Mouse (Mus musculus): Measurements from ENCODE around the gene Rps6kc1.

Gene Rps6kc1

GRCm38 (mm10) chr1:190834201-190834907 is 77.2 kb downstream of the Rps6kc1 start:
- no peak for DNase-seq (ENCODE audit: low spot score)

DNA sequence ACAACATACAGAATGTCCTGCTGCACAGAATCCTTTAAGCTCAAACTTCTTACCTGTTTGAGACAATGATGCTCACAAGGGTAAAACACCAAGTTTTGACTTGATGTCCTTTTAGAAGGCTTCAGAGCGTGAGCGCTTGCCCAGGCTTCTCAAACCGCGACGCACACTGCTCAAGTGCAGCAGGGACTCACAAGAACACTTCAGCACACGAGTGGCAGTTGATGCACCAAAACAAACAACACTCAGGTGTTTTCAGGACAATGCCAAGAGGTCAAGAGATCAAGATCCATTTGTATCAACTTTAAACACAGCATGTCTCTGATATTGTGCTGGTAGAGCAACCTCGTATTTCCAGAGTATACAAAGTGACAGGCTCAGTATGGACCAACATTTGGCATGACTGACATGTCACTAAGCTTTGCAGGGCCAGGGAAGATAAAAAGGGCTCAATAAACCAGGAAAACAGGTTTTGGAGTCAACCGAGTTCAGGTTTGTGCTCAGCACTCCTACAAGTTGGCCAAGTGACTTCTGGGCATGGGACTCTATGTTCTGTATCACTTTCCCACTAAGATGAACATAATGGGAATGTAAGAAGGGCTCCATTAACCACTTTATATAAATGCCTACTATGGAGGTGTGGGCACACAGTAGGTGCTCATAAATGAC is 78.5 kb downstream of the Rps6kc1 start:
- DNase-seq (ENCODE audit: low spot score): no peak

DNA sequence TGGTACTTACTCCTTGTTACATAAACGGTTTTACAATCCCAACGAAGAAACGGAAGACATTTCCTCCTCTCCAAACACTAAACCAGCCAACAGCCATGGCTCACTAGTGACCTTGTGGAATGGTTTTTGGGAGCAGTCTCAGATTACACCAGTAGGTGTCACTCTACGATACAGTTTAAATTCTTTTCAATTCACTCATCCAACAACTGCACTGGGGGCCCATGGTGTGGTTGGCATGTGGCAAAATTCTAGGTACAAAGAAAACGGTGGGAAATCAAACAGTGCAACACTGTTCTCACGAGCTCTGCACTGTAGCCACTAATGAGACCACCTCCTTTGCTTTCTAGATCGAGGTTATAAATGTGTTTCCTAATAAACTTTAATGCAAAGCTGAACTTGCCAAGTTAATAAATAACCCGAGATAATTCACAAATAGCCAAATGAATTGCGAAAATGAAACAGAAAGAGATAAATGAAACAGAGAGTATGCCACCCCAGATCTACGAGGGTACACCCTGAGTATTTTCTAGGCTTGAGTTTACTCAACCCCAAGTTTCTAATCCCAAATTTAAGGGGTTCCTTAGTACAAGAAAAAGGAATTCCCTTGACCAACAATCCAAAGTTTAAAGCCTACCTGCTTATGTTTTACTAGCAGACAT is 79.6 kb downstream of the Rps6kc1 start:
- DNase-seq (ENCODE audit: low spot score): peak; percentile 71

- DNase-seq (ENCODE audit: low spot score): no peak
These were observed 85.0 kb downstream of the Rps6kc1 start for GRCm38 (mm10) chr1:190826486-190827034.

DNA sequence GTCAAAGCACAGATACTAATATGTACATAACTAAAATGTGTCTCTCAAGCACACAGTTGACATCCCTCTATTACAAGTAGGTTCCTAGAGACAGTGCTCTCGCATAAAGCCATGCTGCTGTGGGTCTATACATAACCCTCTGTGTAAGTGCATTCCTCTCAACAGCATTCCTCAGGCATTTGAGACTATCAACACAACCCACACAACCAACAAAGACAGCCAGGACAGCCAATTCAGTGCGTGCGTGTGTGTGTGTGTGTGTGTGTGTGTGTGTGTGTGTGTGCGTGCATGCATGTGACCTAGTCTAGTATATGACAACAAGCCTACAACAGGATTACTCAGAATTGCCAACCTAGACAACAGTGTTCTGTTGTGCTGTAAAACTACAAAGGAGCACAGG is 87.8 kb downstream of the Rps6kc1 start:
- DNase-seq (ENCODE audit: low spot score): no peak

DNA sequence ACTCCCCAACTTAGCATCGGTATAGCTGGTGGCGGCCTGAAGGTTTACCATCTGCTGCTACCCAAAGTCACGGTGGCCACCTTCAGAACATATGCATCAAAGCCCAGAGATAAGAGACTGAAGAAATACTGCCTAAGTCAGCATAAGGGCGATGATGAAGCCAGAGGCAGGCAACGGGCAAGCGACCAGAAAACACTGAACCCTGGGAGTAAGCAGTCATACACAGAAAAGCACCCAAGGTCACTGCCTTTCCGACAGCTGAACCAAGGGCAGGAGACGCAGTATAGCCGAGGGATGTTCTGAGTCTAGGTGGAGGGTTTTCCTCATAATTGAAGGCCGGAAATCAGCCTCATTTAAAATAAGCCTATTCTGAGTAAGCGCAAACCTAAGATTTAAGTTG is 95.4 kb downstream of the Rps6kc1 start:
- no peak for DNase-seq (ENCODE audit: low spot score)

- no peak for DNase-seq (ENCODE audit: low spot score)
These were observed 101.2 kb downstream of the Rps6kc1 start for GRCm38 (mm10) chr1:190810408-190810807.

- no peak for DNase-seq (ENCODE audit: low spot score)
These were observed 102.8 kb downstream of the Rps6kc1 start for GRCm38 (mm10) chr1:190808766-190809221.

DNA sequence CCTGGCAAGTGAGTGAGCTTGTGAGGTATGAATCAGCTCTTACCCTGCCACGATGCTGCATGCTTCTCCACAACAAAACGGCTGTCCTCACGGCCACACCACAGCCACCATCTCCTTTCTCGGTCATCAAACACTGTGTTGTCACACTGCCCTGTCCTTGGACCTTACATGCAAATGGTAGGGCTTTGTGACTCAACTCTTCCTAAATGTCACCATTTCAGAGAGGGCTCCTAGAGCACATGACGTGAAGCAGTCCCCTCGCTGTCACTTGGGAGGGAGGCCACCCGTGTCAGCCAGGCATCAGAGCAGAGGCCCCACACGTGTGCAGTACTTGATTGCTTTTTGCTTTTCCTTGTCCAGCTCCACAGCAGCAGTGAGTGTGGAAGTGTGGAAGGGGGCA is 104.8 kb downstream of the Rps6kc1 start:
- DNase-seq (ENCODE audit: low spot score): no peak

DNA sequence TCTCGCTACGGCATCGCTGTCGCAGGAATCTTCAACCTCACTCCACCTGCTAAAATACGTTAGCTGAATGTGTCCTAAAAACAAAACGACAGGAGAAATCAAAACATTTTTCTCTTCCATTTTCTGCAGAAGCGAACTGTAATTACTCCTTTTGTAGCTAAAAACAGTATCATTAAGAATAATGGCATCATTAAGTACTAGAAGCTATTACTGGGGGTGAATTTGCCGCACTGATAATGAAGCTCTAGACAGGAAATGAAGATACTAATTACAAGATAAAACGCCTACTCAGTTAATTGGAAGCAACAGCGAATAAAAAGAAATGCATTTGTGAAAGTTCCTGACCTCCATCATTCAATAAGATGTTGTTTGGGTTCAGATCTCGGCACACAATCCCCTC is 112.9 kb downstream of the Rps6kc1 start:
- no peak for DNase-seq (ENCODE audit: low spot score)

- no peak for DNase-seq (ENCODE audit: low spot score)
These were observed 114.0 kb downstream of the Rps6kc1 start for GRCm38 (mm10) chr1:190797483-190798058.

GRCm38 (mm10) chr1:190796745-190797482 is 114.7 kb downstream of the Rps6kc1 start:
- no peak for DNase-seq (ENCODE audit: low spot score)

- no peak for DNase-seq (ENCODE audit: low spot score)
These were observed 119.9 kb downstream of the Rps6kc1 start for GRCm38 (mm10) chr1:190791638-190792037.

DNA sequence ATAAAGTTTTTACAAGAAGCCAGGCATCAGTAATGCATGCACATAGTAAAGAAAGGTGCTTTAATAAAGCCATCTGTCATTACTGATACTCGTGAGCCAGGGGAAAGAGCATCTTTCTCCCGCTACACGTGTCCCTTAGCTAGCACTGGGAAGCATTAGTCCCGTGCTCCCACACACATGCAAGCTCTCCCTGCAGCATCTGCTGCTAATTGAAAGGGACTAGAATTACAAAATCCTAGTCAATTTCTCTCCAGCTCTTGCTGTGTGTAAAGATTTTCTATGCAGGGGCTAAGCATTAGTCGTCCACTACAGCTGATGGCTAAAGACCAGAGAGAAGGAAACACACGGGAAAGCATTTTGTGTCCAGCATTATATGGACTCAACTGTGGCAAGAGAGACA is 120.8 kb downstream of the Rps6kc1 start:
- no peak for DNase-seq (ENCODE audit: low spot score)

DNA sequence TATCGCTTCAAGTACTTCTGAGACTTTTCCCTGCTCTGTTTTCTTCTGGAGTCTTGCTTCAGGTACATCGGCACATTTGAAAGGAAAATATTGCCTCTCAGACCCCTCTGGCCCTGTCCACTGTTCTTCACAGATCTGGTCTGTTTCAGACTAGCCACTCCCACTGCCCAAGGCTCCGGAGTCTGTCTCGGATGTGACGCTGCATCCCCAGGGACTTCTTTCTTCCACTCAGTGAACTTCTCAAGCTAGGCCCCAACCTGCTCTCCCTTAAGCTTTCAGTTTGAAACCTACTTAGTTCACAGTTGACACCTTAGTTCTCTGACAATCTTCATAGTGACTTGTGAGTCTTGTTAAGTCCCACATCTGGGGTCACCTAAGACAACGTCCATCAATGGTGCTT is 133.9 kb downstream of the Rps6kc1 start:
- no peak for DNase-seq (ENCODE audit: low spot score)

GRCm38 (mm10) chr1:190776260-190776659 is 135.3 kb downstream of the Rps6kc1 start:
- DNase-seq (ENCODE audit: low spot score): no peak

GRCm38 (mm10) chr1:190772088-190772885 is 139.3 kb downstream of the Rps6kc1 start:
- DNase-seq (ENCODE audit: low spot score): no peak

DNA sequence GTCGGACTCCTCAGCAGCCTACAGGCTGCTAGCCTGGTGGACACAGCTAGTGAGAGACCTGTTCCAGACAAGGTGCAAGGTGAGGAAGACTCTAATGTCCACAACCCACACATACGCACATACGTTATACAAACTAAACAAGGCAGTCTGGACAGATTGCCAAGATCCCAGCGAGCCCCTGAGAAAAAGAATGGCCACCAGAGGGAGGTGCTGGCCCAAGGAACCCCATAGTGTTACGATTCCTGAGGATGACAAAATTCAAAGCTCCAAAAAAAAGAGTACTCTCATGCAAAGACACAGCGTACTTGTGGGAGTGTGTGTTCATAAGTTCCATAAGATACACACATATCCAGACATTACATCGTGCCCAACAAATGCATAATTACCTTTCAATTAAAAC is 141.8 kb downstream of the Rps6kc1 start:
- DNase-seq (ENCODE audit: low spot score): no peak

- no peak for DNase-seq (ENCODE audit: low spot score)
These were observed 143.3 kb downstream of the Rps6kc1 start for GRCm38 (mm10) chr1:190768307-190768706.

- DNase-seq (ENCODE audit: low spot score): no peak
These were observed 143.9 kb downstream of the Rps6kc1 start for GRCm38 (mm10) chr1:190767621-190768020.

GRCm38 (mm10) chr1:190766800-190767199 is 144.8 kb downstream of the Rps6kc1 start:
- no peak for DNase-seq (ENCODE audit: low spot score)
